Mouse (Mus musculus): ENCODE measurements around the gene Il12rb1.

- no peak for TF ChIP-seq POLR2A (IDR thresholded peaks at IDR 0.05; ENCODE audit: extremely low read depth, insufficient read depth, low read length)
- no peak for TF ChIP-seq CTCF (IDR thresholded peaks at IDR 0.05; ENCODE audit: extremely low read depth, insufficient read depth, low read length)
These were observed 32.3 kb upstream of the Il12rb1 start for GRCm38 (mm10) chr8:70775851-70776495.

Data from cortical plate, adult 2 months (tissue).